Mouse (Mus musculus): ENCODE data around the gene Col5a1.

GRCm38 (mm10) chr2:27876724-27877504 lies 9.3 kb upstream of the Col5a1 start:
- TF ChIP-seq CTCF (IDR thresholded peaks at IDR 0.05; ENCODE audit: borderline replicate concordance, control insufficient read depth, extremely low read depth, insufficient read depth, low read length, poor library complexity) (no peak), POLR2A (IDR thresholded peaks at IDR 0.05; ENCODE audit: control insufficient read depth, extremely low read depth, insufficient read depth, low read length, poor library complexity) (no peak)

All from thymus, adult 2 months (tissue).